Mouse (Mus musculus) hindbrain, postnatal 0 days (tissue): ENCODE measurements at regions not wholly inside any gene's neighbourhood (a gene's known extent, or its start where the extent isn't known, plus 50 kb on each side); places are given as distances from the start of the nearest gene placed in this dataset.
A peak's percentile ranks its signal among the peaks of the same experiment; 100 is the strongest.

Experiments used
- ATAC-seq: fragments of 200-750 bp; cut with Nextera tagmentation; 2 replicates; pipeline ENCODE4 v1.8.0; 2017; ENCODE audit warnings: mild to moderate bottlenecking, moderate TSS enrichment, moderate library complexity
- DNase-seq: peaks from one replicate; pipeline ENCODE4 v3.0.0-alpha.2; 2015; ENCODE audit warnings: low spot score
- H3K27ac ChIP-seq: fragments of 300-500 bp; sonication (generic); 2 replicates; pipeline ENCODE4 v1.5.1; 2014; ENCODE audit warnings: mild to moderate bottlenecking
- H3K27me3 ChIP-seq: fragments of 300-500 bp; sonication (generic); 2 replicates; pipeline ENCODE4 v1.6.1; 2014; ENCODE audit warnings: low read length, mixed read lengths; ENCODE audit not compliant: insufficient read depth
- H3K36me3 ChIP-seq: fragments of 300-500 bp; sonication (generic); 2 replicates; pipeline ENCODE4 v1.6.1; 2014; ENCODE audit warnings: low read length, mixed read lengths; ENCODE audit not compliant: insufficient read depth
- H3K4me1 ChIP-seq: fragments of 300-500 bp; sonication (generic); 2 replicates; pipeline ENCODE4 v1.6.1; 2014; ENCODE audit warnings: antibody characterized with exemption, low read length, mixed read lengths; ENCODE audit not compliant: insufficient read depth
- H3K4me2 ChIP-seq: fragments of 300-500 bp; sonication (generic); 2 replicates; pipeline ENCODE4 v1.6.1; 2014; ENCODE audit warnings: low read depth, mild to moderate bottlenecking, low read length, moderate library complexity, mixed read lengths
- H3K4me3 ChIP-seq: fragments of 300-500 bp; sonication (generic); 2 replicates; pipeline ENCODE4 v1.5.1; 2014; ENCODE audit warnings: low read length
- H3K9ac ChIP-seq: fragments of 300-500 bp; sonication (generic); replicated peaks from 2 replicates; pipeline ENCODE4 v1.6.1; 2014; ENCODE audit warnings: mild to moderate bottlenecking, low read length, moderate library complexity, mixed read lengths
- H3K9me3 ChIP-seq: fragments of 300-500 bp; sonication (generic); 2 replicates; pipeline ENCODE4 v1.6.1; 2016; ENCODE audit warnings: low read length, mixed read lengths
- CTCF ChIP-seq: IDR thresholded peaks from 2 replicates; pipeline ENCODE4 v1.5.1; 2016; ENCODE audit warnings: antibody characterized with exemption, control low read depth, low read depth
- WGBS: fragments of 180-500 bp; shearing (Covaris S2); extraction: QIAGEN DNeasy Blood & Tissue Kit; methylation state at CpG from one replicate; pipeline ENCODE4 v1.1.7; 2014; 5-methylcytosine and 5-hydroxymethylcytosine counted together

- Histone ChIP-seq H3K4me1 (peaks cover 7% of the 10 kb centered on the region; the same call in 1 of the 2 replicates), H3K9ac (no peak overlapping the region), H3K27ac (peak overlapping the region; percentile 41; the same call in 1 of the 2 replicates), H3K4me3 (no peak overlapping the region), H3K9me3 (no peaks in the 10 kb centered on the region), H3K27me3 (no peaks in the 10 kb centered on the region), H3K36me3 (no peaks in the 10 kb centered on the region), H3K4me2 (peak overlapping the region; percentile 59; the same call in 1 of the 2 replicates)
- 29% methylated on average over 8 of the region's 8 CpGs for WGBS
- ATAC-seq (no peak), DNase-seq (no peak)
- TF ChIP-seq CTCF: no peak
Observed at GRCm38 (mm10) chr7:37362879-37363278, 410.6 kb downstream of the Zfp536 start.

DNA sequence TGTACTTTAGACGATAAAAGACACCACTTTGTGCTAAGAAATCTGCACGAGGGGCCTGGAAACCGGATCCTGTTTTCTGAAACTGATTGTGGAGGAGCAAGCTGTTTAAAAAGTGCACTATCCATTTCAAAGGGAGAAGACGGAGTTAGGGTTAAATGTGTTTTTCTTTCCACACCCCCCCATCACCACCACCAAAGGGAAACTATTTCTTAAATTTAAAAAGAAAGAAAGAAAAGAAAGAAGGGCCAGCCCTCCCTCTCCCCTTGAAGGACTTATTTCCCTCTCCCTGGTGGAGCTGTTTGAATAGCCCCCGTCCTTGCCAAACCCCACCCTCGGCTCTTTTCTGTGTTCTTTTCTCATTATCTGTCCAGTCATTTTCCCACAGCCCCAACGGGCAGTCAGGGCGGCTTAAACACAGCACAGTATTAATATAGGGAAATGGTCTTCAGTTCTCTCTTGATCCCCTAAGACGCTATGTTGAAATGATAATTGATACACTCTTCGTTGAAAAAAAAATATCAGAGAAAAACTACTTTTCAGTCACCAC is 409.7 kb downstream of the Zfp536 start:
- Histone ChIP-seq H3K27me3 (no peaks in the 10 kb centered on the region), H3K9me3 (no peaks in the 10 kb centered on the region), H3K27ac (peak overlapping the region; percentile 41; the same call in 1 of the 2 replicates), H3K9ac (no peak overlapping the region), H3K36me3 (no peaks in the 10 kb centered on the region), H3K4me1 (peaks cover 7% of the 10 kb centered on the region; the same call in 1 of the 2 replicates), H3K4me3 (no peak overlapping the region), H3K4me2 (peak overlapping the region; percentile 30)
- TF ChIP-seq CTCF: no peak
- DNase-seq (no peak), ATAC-seq (no peak)
- WGBS: 15% methylated on average over 10 of the region's 10 CpGs

DNA sequence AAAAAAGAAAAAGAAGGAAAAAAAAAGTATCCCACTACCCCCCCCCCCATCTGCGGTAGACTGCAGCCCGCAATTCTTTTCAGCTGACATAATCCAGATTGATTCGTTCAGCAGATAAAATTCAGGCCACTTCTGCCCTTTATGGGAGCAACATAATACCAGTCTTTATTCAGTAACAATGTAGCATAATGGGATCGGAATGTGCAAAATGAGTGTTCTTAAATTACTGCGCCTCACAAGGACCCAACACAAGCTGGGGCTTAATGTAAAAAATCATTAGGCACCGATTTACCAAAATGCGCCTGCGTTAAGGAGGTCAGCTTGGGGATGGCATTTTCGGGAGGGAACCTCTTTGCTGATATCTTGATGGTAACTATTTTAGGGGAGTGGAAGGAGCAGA is 409.2 kb downstream of the Zfp536 start:
- ATAC-seq: no peak
- H3K4me3 ChIP-seq: no peak overlapping the region
- no peak overlapping the region for H3K27ac ChIP-seq
- peaks cover 7% of the 10 kb centered on the region; the same call in 1 of the 2 replicates for H3K4me1 ChIP-seq
- H3K4me2 ChIP-seq: peak overlapping the region; percentile 30; the same call in 1 of the 2 replicates
- no peaks in the 10 kb centered on the region for H3K36me3 ChIP-seq
- H3K9me3 ChIP-seq: no peaks in the 10 kb centered on the region
- no peak for DNase-seq
- no peaks in the 10 kb centered on the region for H3K27me3 ChIP-seq
- no peak overlapping the region for H3K9ac ChIP-seq
- WGBS: 23% methylated on average over 9 of the region's 9 CpGs
- TF ChIP-seq CTCF: no peak

- no peaks in the 10 kb centered on the region for H3K36me3 ChIP-seq
- no peak for DNase-seq
- no peak overlapping the region for H3K9ac ChIP-seq
- H3K27ac ChIP-seq: no peak overlapping the region
- WGBS: 72% methylated on average over 19 of the region's 19 CpGs
- H3K4me1 ChIP-seq: peaks cover 7% of the 10 kb centered on the region; the same call in 1 of the 2 replicates
- no peak overlapping the region for H3K4me2 ChIP-seq
- ATAC-seq: no peak
- no peak overlapping the region for H3K4me3 ChIP-seq
- no peak for TF ChIP-seq CTCF
- H3K9me3 ChIP-seq: no peaks in the 10 kb centered on the region
- no peaks in the 10 kb centered on the region for H3K27me3 ChIP-seq
Observed at GRCm38 (mm10) chr7:37366006-37366405, 407.4 kb downstream of the Zfp536 start.

DNA sequence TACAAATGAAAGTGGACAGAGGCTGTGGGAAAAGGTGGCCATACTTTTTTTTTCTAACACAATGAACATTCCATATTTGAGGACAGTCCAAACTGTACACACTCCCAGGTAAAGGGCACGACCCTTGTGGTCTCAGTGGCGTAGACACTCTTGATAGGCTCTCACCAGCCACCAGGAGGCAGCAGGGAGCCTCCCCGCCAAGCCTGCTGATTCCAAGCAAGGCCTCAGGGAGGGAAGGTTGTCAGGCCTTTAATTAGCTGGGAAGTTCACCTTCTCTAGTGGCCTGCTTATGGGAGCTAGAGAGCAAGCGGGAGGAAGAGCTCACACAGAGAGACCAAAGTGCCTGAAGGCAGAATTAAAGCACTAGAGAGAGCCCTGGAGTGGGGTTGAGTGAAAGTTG is 403.7 kb downstream of the Zfp536 start:
- Histone ChIP-seq H3K27me3 (no peaks in the 10 kb centered on the region), H3K4me3 (no peak overlapping the region), H3K36me3 (no peaks in the 10 kb centered on the region), H3K4me2 (no peak overlapping the region), H3K9me3 (no peaks in the 10 kb centered on the region), H3K27ac (no peak overlapping the region), H3K9ac (no peak overlapping the region), H3K4me1 (no peaks in the 10 kb centered on the region)
- 55% methylated on average over 4 of the region's 4 CpGs for WGBS
- peak; percentile 74 for TF ChIP-seq CTCF
- peak; percentile 51 for DNase-seq
- ATAC-seq: no peak

DNA sequence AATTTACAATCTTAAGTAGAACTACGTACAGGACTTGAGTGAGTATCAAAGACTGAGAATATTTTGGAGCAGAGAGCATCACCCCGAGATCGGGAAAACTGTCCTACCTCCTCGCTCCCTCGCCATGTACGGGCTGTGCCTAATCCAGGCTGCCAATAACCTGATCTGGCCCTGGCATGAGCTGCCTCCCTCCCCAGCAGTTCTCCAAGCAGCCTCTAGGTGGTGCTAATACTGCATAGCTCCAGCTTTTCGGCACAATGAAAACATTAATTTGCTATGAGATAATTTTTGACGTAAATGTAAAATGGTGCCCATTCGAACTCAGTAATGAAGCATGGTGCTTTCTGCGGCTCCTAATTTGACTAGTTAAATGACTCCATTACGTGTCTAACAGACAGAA is 399.6 kb downstream of the Zfp536 start:
- DNase-seq (peak; percentile 93), ATAC-seq (peak; percentile 77)
- Histone ChIP-seq H3K27ac (no peak overlapping the region), H3K4me2 (peak overlapping the region; percentile 38), H3K4me1 (no peaks in the 10 kb centered on the region), H3K9me3 (no peaks in the 10 kb centered on the region), H3K27me3 (no peaks in the 10 kb centered on the region), H3K4me3 (peak overlapping the region; percentile 13; the same call in 1 of the 2 replicates), H3K9ac (no peak overlapping the region), H3K36me3 (no peaks in the 10 kb centered on the region)
- peak; percentile 100 for TF ChIP-seq CTCF
- WGBS: 8% methylated on average over 11 of the region's 11 CpGs

DNA sequence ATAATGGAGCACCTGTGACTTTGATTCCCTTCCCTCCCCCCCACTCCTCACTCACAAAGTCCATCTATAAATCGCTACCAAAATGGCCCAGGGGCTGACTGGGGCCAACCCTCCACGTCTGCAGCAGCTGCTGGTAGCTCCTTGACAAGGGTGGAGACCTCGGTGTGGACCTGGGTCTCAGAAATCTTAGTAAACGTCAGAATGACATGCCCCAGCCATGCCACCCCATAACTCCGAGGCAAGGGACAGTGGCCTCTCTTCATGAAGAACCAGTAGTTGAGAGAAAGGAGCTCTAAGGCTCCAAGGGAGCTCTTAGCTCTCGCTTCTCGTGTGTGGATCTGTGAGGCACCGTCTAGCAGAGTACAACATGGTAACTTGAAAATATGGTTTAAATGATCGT is 398.4 kb downstream of the Zfp536 start:
- Histone ChIP-seq H3K4me3 (no peak overlapping the region), H3K27ac (no peak overlapping the region), H3K9ac (no peak overlapping the region), H3K9me3 (no peaks in the 10 kb centered on the region), H3K36me3 (no peaks in the 10 kb centered on the region), H3K4me1 (no peaks in the 10 kb centered on the region), H3K27me3 (no peaks in the 10 kb centered on the region), H3K4me2 (no peak overlapping the region)
- DNase-seq (no peak), ATAC-seq (no peak)
- 54% methylated on average over 9 of the region's 9 CpGs for WGBS
- TF ChIP-seq CTCF: no peak
